8 mouse cellular contexts compared by ENCODE assay signal in the genomic region with DNA sequence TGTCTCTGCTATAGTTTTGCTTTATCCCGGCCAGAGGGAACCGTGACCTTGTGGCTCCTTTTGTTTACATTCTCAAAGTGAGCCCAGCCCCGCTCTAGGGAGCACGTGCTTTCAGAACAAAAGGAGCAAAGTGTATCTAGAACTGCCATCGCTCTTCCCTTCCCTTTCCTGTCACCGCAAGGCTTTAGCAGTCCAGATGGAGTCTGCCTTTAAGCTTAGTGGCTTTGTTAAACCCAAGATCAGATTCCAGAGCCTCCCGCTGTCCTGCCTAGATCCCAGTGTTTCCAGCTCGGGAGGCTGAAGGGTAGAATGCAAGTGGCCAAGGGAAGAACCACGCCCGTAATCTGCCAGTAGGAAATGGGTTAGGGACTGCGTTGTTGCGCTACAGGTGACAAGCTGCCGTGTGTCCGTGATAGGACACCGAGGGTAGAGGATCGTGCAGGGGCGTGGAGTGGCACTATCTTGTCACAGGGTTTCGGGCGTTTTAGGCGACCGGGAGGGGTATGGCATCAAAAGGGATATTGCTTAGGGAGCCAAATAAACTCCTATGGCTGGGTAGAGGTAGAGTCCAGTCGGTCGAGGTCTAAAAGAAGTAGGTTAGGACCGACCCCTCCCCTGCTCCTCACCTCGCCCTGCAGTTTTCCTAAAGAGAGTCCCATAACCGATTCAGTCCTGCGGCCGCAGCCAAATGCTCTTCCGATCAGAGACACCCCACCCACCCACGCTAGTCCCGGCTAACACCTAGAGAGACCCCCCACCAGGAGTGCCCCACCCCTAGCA. TPM values are rescaled to one million over a fixed set of nuclear protein-coding genes. Genes with fewer than 3 reads are reported as not detected.
DNase-seq lines count a peak whose midpoint lies in the region; ATAC-seq and TF ChIP-seq lines count a peak whose summit lies in the region.

No protein-coding gene starts in this region.

- peaks cover 20% of the 10 kb centered on the region for H3K4me1 ChIP-seq in heart, embryonic 10.5 days
- H3K4me1 ChIP-seq in limb, embryonic 11.5 days (ENCODE audit: control insufficient read depth, insufficient read depth, low read length): peaks cover 3% of the 10 kb centered on the region; the same call in 1 of the 2 replicates
- peaks cover 40% of the 10 kb centered on the region for H3K4me1 ChIP-seq in midbrain, embryonic 12.5 days

- peak overlapping the region; percentile 78 for H3K27ac ChIP-seq in gastrocnemius, adult 2 months
- peak overlapping the region; percentile 98 for H3K27ac ChIP-seq in heart, embryonic 10.5 days
- no peak overlapping the region for H3K27ac ChIP-seq in limb, embryonic 11.5 days (replicated peaks; ENCODE audit: low read depth, low read length)
- H3K27ac ChIP-seq in midbrain, embryonic 12.5 days (replicated peaks): peak overlapping the region; percentile 99

- no peaks in the 10 kb centered on the region for H3K9me3 ChIP-seq in heart, embryonic 10.5 days
- no peaks in the 10 kb centered on the region for H3K9me3 ChIP-seq in limb, embryonic 11.5 days (ENCODE audit: control insufficient read depth, low read length)
- no peaks in the 10 kb centered on the region for H3K9me3 ChIP-seq in midbrain, embryonic 12.5 days

- intact Hi-C loops in gastrocnemius, adult 2 months (cut with DNase I): loop anchor here (2.0 kb wide), 1 partner anchor 71 kb away; a partner anchor contains a TSS

- no peak for TF ChIP-seq CTCF in gastrocnemius, adult 2 months (IDR thresholded peaks at IDR 0.05)

- under 1% methylated on average over 31 of the region's 31 CpGs for WGBS in heart, embryonic 10.5 days
- WGBS in limb, embryonic 11.5 days: under 1% methylated on average over 31 of the region's 31 CpGs
- WGBS in midbrain, embryonic 12.5 days: under 1% methylated on average over 31 of the region's 31 CpGs

- peak overlapping the region; percentile 96 for H3K9ac ChIP-seq in limb, embryonic 11.5 days (ENCODE audit: low read length)
- H3K9ac ChIP-seq in midbrain, embryonic 12.5 days (replicated peaks): peak overlapping the region; percentile 98

- peak overlapping the region; percentile 83 for H3K4me3 ChIP-seq in gastrocnemius, adult 2 months
- peak overlapping the region; percentile 97 for H3K4me3 ChIP-seq in heart, embryonic 10.5 days
- H3K4me3 ChIP-seq in limb, embryonic 11.5 days (ENCODE audit: low read depth, low read length): peak overlapping the region; percentile 91
- H3K4me3 ChIP-seq in midbrain, embryonic 12.5 days: peak overlapping the region; percentile 97

- peaks cover 22% of the 10 kb centered on the region for H3K36me3 ChIP-seq in heart, embryonic 10.5 days
- peaks cover 11% of the 10 kb centered on the region for H3K36me3 ChIP-seq in limb, embryonic 11.5 days (ENCODE audit: control insufficient read depth, insufficient read depth, low read length)
- H3K36me3 ChIP-seq in midbrain, embryonic 12.5 days: peaks cover 19% of the 10 kb centered on the region

- DNase-seq in gastrocnemius, adult 2 months: peak; percentile 29
- no peak for DNase-seq in gastrocnemius, postnatal 25 days
- peak; percentile 65 to 66 for DNase-seq in cerebellum, postnatal 14 days
- no peak for DNase-seq in heart, embryonic 10.5 days (ENCODE audit: low spot score)
- DNase-seq in limb, embryonic 11.5 days (ENCODE audit: low spot score): peak; percentile 63
- DNase-seq in thymus, postnatal 14 days: peak; percentile 63
- DNase-seq in gastrocnemius, adult 18-20 months (ENCODE audit: low spot score): no peak

- peak overlapping the region; percentile 86 for H3K4me2 ChIP-seq in limb, embryonic 11.5 days (ENCODE audit: low read depth, severe bottlenecking)
- H3K4me2 ChIP-seq in midbrain, embryonic 12.5 days (replicated peaks): peak overlapping the region; percentile 84

- no peaks in the 10 kb centered on the region for H3K27me3 ChIP-seq in heart, embryonic 10.5 days (ENCODE audit: insufficient read depth, poor library complexity, severe bottlenecking)
- no peaks in the 10 kb centered on the region for H3K27me3 ChIP-seq in limb, embryonic 11.5 days (ENCODE audit: control insufficient read depth, insufficient read depth, low read length)
- H3K27me3 ChIP-seq in midbrain, embryonic 12.5 days: no peaks in the 10 kb centered on the region

- 0 out of 2 replicates have a peak, but pooled peaks have one; percentile 1 for ATAC-seq in limb, embryonic 11.5 days (ENCODE audit: insufficient number of reproducible peaks, low FRiP score, low TSS enrichment, low read depth)
- peak; percentile 42 for ATAC-seq in midbrain, embryonic 12.5 days (ENCODE audit: low FRiP score, low read depth)

RNA-seq across cellular contexts. Expression of a gene that starts 0.5 kb away (rescaled TPM):
- 1 to 10 TPM; 3.0 to 3.8 TPM for total RNA-seq in gastrocnemius, adult 2 months (2021)
- 10 to 100 TPM in 1 of 2 experiments, 1 to 10 TPM in 1; 6.9 to 10.6 TPM for total RNA-seq in gastrocnemius, postnatal 25 days (2021)
- polyA plus RNA-seq in heart, embryonic 10.5 days (2016; fragmentation: Nextera tagmentation; extraction: Ambion mirVana): 838 and 1,170 TPM in 2 replicates
- polyA plus RNA-seq in limb, embryonic 11.5 days (2014; fragmentation: Nextera tagmentation; extraction: Ambion mirVana): 2,250 and 2,263 TPM in 2 replicates
- polyA plus RNA-seq in midbrain, embryonic 12.5 days (2016; fragmentation: Nextera tagmentation; extraction: Ambion mirVana): 4,918 and 5,057 TPM in 2 replicates
- 1 to 10 TPM; 2.5 to 3.5 TPM for total RNA-seq in gastrocnemius, adult 18-20 months (2021)

RNA-seq across cellular contexts. Expression of a gene that starts 28.9 kb away (rescaled TPM):
- total RNA-seq in gastrocnemius, adult 2 months (2021): 1 to 10 TPM; 1.7 to 2.3 TPM
- total RNA-seq in gastrocnemius, postnatal 25 days (2021): 1 to 10 TPM; 2.3 to 4.9 TPM
- polyA plus RNA-seq in heart, embryonic 10.5 days (2016; fragmentation: Nextera tagmentation; extraction: Ambion mirVana): 7.8 and 14.5 TPM in 2 replicates
- 0.65 and 0.88 TPM in 2 replicates for polyA plus RNA-seq in limb, embryonic 11.5 days (2014; fragmentation: Nextera tagmentation; extraction: Ambion mirVana)
- polyA plus RNA-seq in midbrain, embryonic 12.5 days (2016; fragmentation: Nextera tagmentation; extraction: Ambion mirVana): 4.8 and 6.4 TPM in 2 replicates
- 1 to 10 TPM; 2.9 to 4.4 TPM for total RNA-seq in gastrocnemius, adult 18-20 months (2021)

RNA-seq across cellular contexts. Expression of a gene that starts 43.2 kb away (rescaled TPM):
- total RNA-seq in gastrocnemius, adult 2 months (2021): not detected
- not detected for total RNA-seq in gastrocnemius, postnatal 25 days (2021)
- polyA plus RNA-seq in heart, embryonic 10.5 days (2016; fragmentation: Nextera tagmentation; extraction: Ambion mirVana): 16.1 and 17.2 TPM in 2 replicates
- polyA plus RNA-seq in limb, embryonic 11.5 days (2014; fragmentation: Nextera tagmentation; extraction: Ambion mirVana): 8.9 and 10.0 TPM in 2 replicates
- 11.2 and 11.5 TPM in 2 replicates for polyA plus RNA-seq in midbrain, embryonic 12.5 days (2016; fragmentation: Nextera tagmentation; extraction: Ambion mirVana)
- total RNA-seq in gastrocnemius, adult 18-20 months (2021): not detected

Comparison
In these comparisons a context has a peak if more than half of its experiments do, and no peak if none do; other contexts are left out.
1. DNase-seq: peak in gastrocnemius, adult 2 months (single experiment), cerebellum, postnatal 14 days (2 of 2), limb, embryonic 11.5 days (single experiment) and thymus, postnatal 14 days (single experiment); none in gastrocnemius, postnatal 25 days (single experiment), heart, embryonic 10.5 days (single experiment) and gastrocnemius, adult 18-20 months (single experiment).
2. Peak in every context shown above with its lines, with median percentiles within 50 percentile points of each other: H3K4me3 ChIP-seq.